Mouse (Mus musculus) myocyte (in vitro differentiated cells): ENCODE results near the gene Itgal. TPM values are rescaled to one million over a fixed set of nuclear protein-coding genes. Genes with fewer than 3 reads are reported as not detected.
A peak's percentile ranks its signal among the peaks of the same experiment; 100 is the strongest.
"Not testable (repeated sequence)": the region's sequence is repeated elsewhere in the genome, so short reads cannot be mapped to it uniquely, and the experiment has no call there.

Experiments used
- H3K27me3 ChIP-seq: one replicate; pipeline ENCODE4 v1.6.1; 2011; ENCODE audit not compliant: control insufficient read depth, insufficient read depth, insufficient read length
- H3K36me3 ChIP-seq: one replicate; pipeline ENCODE4 v1.6.1; 2011; ENCODE audit not compliant: control insufficient read depth, insufficient read depth
- H3K4me2 ChIP-seq: one replicate; pipeline ENCODE4 v1.6.1; 2011; ENCODE audit warnings: low read depth, control low read depth
- H3K4me3 ChIP-seq: one replicate; pipeline ENCODE4 v1.5.1; 2011; ENCODE audit warnings: mild to moderate bottlenecking, control low read depth, moderate library complexity
- H3K79me2 ChIP-seq: one replicate; pipeline ENCODE4 v1.6.1; 2011; ENCODE audit not compliant: control insufficient read depth, insufficient read depth
- H3ac ChIP-seq: one replicate; pipeline ENCODE4 v1.6.1; 2011; ENCODE audit not compliant: control insufficient read depth, insufficient read length
- CEBPB ChIP-seq: IDR thresholded peaks from 2 replicates; pipeline ENCODE4 v1.6.1; 2011; ENCODE audit warnings: mild to moderate bottlenecking, moderate library complexity; ENCODE audit not compliant: poor library complexity, insufficient read depth, severe bottlenecking
- E2F4 ChIP-seq: IDR thresholded peaks from one replicate; pipeline ENCODE4 v1.6.1; 2011; ENCODE audit warnings: mild to moderate bottlenecking, control low read depth, moderate library complexity; ENCODE audit not compliant: insufficient read depth
- MAX ChIP-seq: IDR thresholded peaks from one replicate; pipeline ENCODE4 v1.6.1; 2011; ENCODE audit warnings: low read depth, mild to moderate bottlenecking, control low read depth
- MYOD1 ChIP-seq, 3 experiments: IDR thresholded peaks; one replicate each; pipeline ENCODE4 v1.6.1; 2011; ENCODE audit warnings: control low read depth in 2 of 3, low read depth in 2 of 3, mild to moderate bottlenecking in 2 of 3, moderate library complexity in 1 of 3; ENCODE audit not compliant: insufficient read length in 2 of 3, control insufficient read depth in 1 of 3
- MYOG ChIP-seq, 3 experiments: IDR thresholded peaks; one replicate each; pipeline ENCODE4 v1.6.1; 2011; ENCODE audit warnings: control low read depth in 2 of 3, low read depth in 2 of 3, mild to moderate bottlenecking in 2 of 3; ENCODE audit not compliant: insufficient read length in 2 of 3, control insufficient read depth in 1 of 3, insufficient read depth in 1 of 3
- POLR2A ChIP-seq: IDR thresholded peaks from one replicate; pipeline ENCODE4 v1.6.1; 2011; ENCODE audit warnings: low read depth, mild to moderate bottlenecking, control low read depth, moderate library complexity; ENCODE audit not compliant: insufficient read length
- POLR2AphosphoS2 ChIP-seq: IDR thresholded peaks from one replicate; pipeline ENCODE4 v1.6.1; 2011; ENCODE audit warnings: low read depth, control low read depth; ENCODE audit not compliant: insufficient read length
- REST ChIP-seq: IDR thresholded peaks from one replicate; pipeline ENCODE4 v1.6.1; 2011; ENCODE audit warnings: mild to moderate bottlenecking, control low read depth, moderate library complexity; ENCODE audit not compliant: insufficient read depth, insufficient read length
- SRF ChIP-seq: IDR thresholded peaks from one replicate; pipeline ENCODE4 v1.6.1; 2011; ENCODE audit warnings: low read depth; ENCODE audit not compliant: control insufficient read depth, insufficient read length
- TCF12 ChIP-seq: IDR thresholded peaks from one replicate; pipeline ENCODE4 v1.6.1; 2011; ENCODE audit warnings: mild to moderate bottlenecking, control low read depth; ENCODE audit not compliant: poor library complexity, insufficient read depth, severe bottlenecking
- TCF3 ChIP-seq: IDR thresholded peaks from one replicate; pipeline ENCODE4 v1.6.1; 2011; ENCODE audit warnings: low read depth, control low read depth; ENCODE audit not compliant: insufficient read length
- USF1 ChIP-seq: IDR thresholded peaks from one replicate; pipeline ENCODE4 v1.6.1; 2011; ENCODE audit warnings: low read depth, mild to moderate bottlenecking, control low read depth, moderate library complexity
- polyA plus RNA-seq: library from polyadenylated mRNA; unstranded; fragments of >200 nt; fragmentation: generic; extraction: Trizol; gene quantifications from one replicate; pipeline ENCODE4 v1.2.1, GENCODE M21; 2012; ENCODE audit warnings: missing spikeins

Gene Itgal
- polyA plus RNA-seq, 1 experiment: 0.16 TPM

- H3K36me3 ChIP-seq: no peaks in the 10 kb centered on the region
- no peaks in the 10 kb centered on the region for H3K79me2 ChIP-seq
- TF ChIP-seq MYOG (IDR thresholded peaks at IDR 0.05; ENCODE audit: control insufficient read depth in 1 of 3, insufficient read depth in 1 of 3, insufficient read length in 2 of 3, low read depth in 2 of 3) (no peak), CEBPB (no peak), TCF12 (no peak), REST (no peak), SRF (no peak), E2F4 (no peak), POLR2A (no peak), POLR2AphosphoS2 (no peak), MYOD1 (IDR thresholded peaks at IDR 0.05; ENCODE audit: control insufficient read depth in 1 of 3, insufficient read length in 2 of 3, low read depth in 2 of 3) (no peak), TCF3 (no peak), USF1 (no peak), MAX (no peak)
- H3K4me3 ChIP-seq: no peak overlapping the region
- H3ac ChIP-seq: no peak overlapping the region
- H3K4me2 ChIP-seq: no peak overlapping the region
- peaks cover 16% of the 10 kb centered on the region for H3K27me3 ChIP-seq
Observed at GRCm38 (mm10) chr7:127357871-127358270, 61.8 kb downstream of the Itgal start.

GRCm38 (mm10) chr7:127358472-127358871 is 62.4 kb downstream of the Itgal start:
- Histone ChIP-seq H3K4me3 (no peak overlapping the region), H3K27me3 (peaks cover 16% of the 10 kb centered on the region), H3K79me2 (no peaks in the 10 kb centered on the region), H3K4me2 (no peak overlapping the region), H3ac (no peak overlapping the region), H3K36me3 (no peaks in the 10 kb centered on the region)
- TF ChIP-seq CEBPB (no peak), MAX (no peak), SRF (no peak), POLR2AphosphoS2 (no peak), TCF3 (no peak), TCF12 (no peak)

GRCm38 (mm10) chr7:127360265-127360664 is 64.2 kb downstream of the Itgal start:
- Histone ChIP-seq H3K4me3 (no peak overlapping the region), H3ac (no peak overlapping the region), H3K4me2 (no peak overlapping the region), H3K36me3 (no peaks in the 10 kb centered on the region), H3K79me2 (no peaks in the 10 kb centered on the region), H3K27me3 (peaks cover 16% of the 10 kb centered on the region)
- no peak for TF ChIP-seq MYOG (IDR thresholded peaks at IDR 0.05; ENCODE audit: control insufficient read depth in 1 of 3, insufficient read depth in 1 of 3, insufficient read length in 2 of 3, low read depth in 2 of 3)
- TF ChIP-seq REST: no peak
- no peak for TF ChIP-seq TCF12
- no peak for TF ChIP-seq TCF3
- no peak for TF ChIP-seq SRF
- TF ChIP-seq CEBPB: no peak
- no peak for TF ChIP-seq MAX
- TF ChIP-seq USF1: no peak
- no peak for TF ChIP-seq E2F4
- no peak for TF ChIP-seq MYOD1 (IDR thresholded peaks at IDR 0.05; ENCODE audit: control insufficient read depth in 1 of 3, insufficient read length in 2 of 3, low read depth in 2 of 3)
- no peak for TF ChIP-seq POLR2AphosphoS2
- TF ChIP-seq POLR2A: no peak

- H3ac ChIP-seq: no peak overlapping the region
- H3K4me3 ChIP-seq: no peak overlapping the region
- H3K27me3 ChIP-seq: peaks cover 16% of the 10 kb centered on the region
- TF ChIP-seq POLR2AphosphoS2 (no peak), MYOG (IDR thresholded peaks at IDR 0.05; ENCODE audit: control insufficient read depth in 1 of 3, insufficient read depth in 1 of 3, insufficient read length in 2 of 3, low read depth in 2 of 3) (no peak), CEBPB (no peak), TCF12 (no peak), SRF (no peak), REST (no peak), MAX (no peak), POLR2A (no peak), MYOD1 (IDR thresholded peaks at IDR 0.05; ENCODE audit: control insufficient read depth in 1 of 3, insufficient read length in 2 of 3, low read depth in 2 of 3) (no peak), TCF3 (no peak), USF1 (no peak), E2F4 (no peak)
- H3K36me3 ChIP-seq: no peaks in the 10 kb centered on the region
- no peaks in the 10 kb centered on the region for H3K79me2 ChIP-seq
- H3K4me2 ChIP-seq: no peak overlapping the region
Observed at GRCm38 (mm10) chr7:127361449-127361848, 65.4 kb downstream of the Itgal start.

GRCm38 (mm10) chr7:127362418-127362817 is 66.4 kb downstream of the Itgal start:
- not testable (repeated sequence) for H3ac ChIP-seq, H3K4me3 ChIP-seq, H3K36me3 ChIP-seq, H3K79me2 ChIP-seq
- H3K4me2 ChIP-seq: peak overlapping the region; percentile 62
- H3K27me3 ChIP-seq: peaks cover 15% of the 10 kb centered on the region
